Mouse (Mus musculus) kidney, postnatal 0 days (tissue): ENCODE measurements around the gene Fbxw13. TPM values are rescaled to one million over a fixed set of nuclear protein-coding genes. Genes with fewer than 3 reads are reported as not detected.
"Not testable (repeated sequence)": the region's sequence is repeated elsewhere in the genome, so short reads cannot be mapped to it uniquely, and the experiment has no call there.

Experiments
- ATAC-seq: fragments of 200-750 bp; cut with Nextera tagmentation; replicated peaks from 2 replicates; pipeline ENCODE4 v1.8.0; 2017; ENCODE audit warnings: low read depth, moderate number of reproducible peaks, moderate TSS enrichment, moderate library complexity; ENCODE audit not compliant: low FRiP score
- DNase-seq: peaks from one replicate; pipeline ENCODE4 v3.0.0-alpha.2; 2016; ENCODE audit warnings: low spot score
- H3K27ac ChIP-seq: fragments of 300-500 bp; sonication (generic); 2 replicates; pipeline ENCODE4 v1.5.1; 2014; ENCODE audit warnings: mild to moderate bottlenecking
- H3K27me3 ChIP-seq: fragments of 300-500 bp; sonication (generic); 2 replicates; pipeline ENCODE4 v1.6.1; 2014; ENCODE audit warnings: low read length, mixed read lengths; ENCODE audit not compliant: insufficient read depth
- H3K36me3 ChIP-seq: fragments of 300-500 bp; sonication (generic); 2 replicates; pipeline ENCODE4 v1.6.1; 2014; ENCODE audit warnings: low read length, mixed read lengths; ENCODE audit not compliant: insufficient read depth
- H3K4me1 ChIP-seq: fragments of 300-500 bp; sonication (generic); replicated peaks from 2 replicates; pipeline ENCODE4 v1.6.1; 2014; ENCODE audit warnings: antibody characterized with exemption, low read length, mixed read lengths; ENCODE audit not compliant: insufficient read depth
- H3K4me2 ChIP-seq: fragments of 300-500 bp; sonication (generic); 2 replicates; pipeline ENCODE4 v1.6.1; 2014; ENCODE audit warnings: mild to moderate bottlenecking, low read length, moderate library complexity, mixed read lengths
- H3K4me3 ChIP-seq: fragments of 300-500 bp; sonication (generic); replicated peaks from 2 replicates; pipeline ENCODE4 v1.5.1; 2014; ENCODE audit warnings: low read depth, low read length
- H3K9ac ChIP-seq: fragments of 300-500 bp; sonication (generic); 2 replicates; pipeline ENCODE4 v1.6.1; 2014; ENCODE audit warnings: low read depth, low read length
- H3K9me3 ChIP-seq: fragments of 300-500 bp; sonication (generic); replicated peaks from 2 replicates; pipeline ENCODE4 v1.6.1; 2016; ENCODE audit warnings: low read length, inconsistent platforms, mixed read lengths
- CTCF ChIP-seq: IDR thresholded peaks from 2 replicates; pipeline ENCODE4 v1.5.1; 2016; ENCODE audit warnings: antibody characterized with exemption, low read depth, mild to moderate bottlenecking, moderate library complexity
- WGBS: fragments of 180-500 bp; shearing (Covaris S2); extraction: QIAGEN DNeasy Blood & Tissue Kit; methylation state at CpG from one replicate; pipeline ENCODE4 v1.1.7; 2014; 5-methylcytosine and 5-hydroxymethylcytosine counted together
- polyA plus RNA-seq: library from polyadenylated mRNA; unstranded; fragments of >200 nt; fragmentation: Nextera tagmentation; extraction: Ambion mirVana; gene quantifications from 2 replicates; pipeline ENCODE4 v1.2.1, GENCODE M21; 2015

Fbxw13 gene
- not detected in 2 replicates for polyA plus RNA-seq

DNA sequence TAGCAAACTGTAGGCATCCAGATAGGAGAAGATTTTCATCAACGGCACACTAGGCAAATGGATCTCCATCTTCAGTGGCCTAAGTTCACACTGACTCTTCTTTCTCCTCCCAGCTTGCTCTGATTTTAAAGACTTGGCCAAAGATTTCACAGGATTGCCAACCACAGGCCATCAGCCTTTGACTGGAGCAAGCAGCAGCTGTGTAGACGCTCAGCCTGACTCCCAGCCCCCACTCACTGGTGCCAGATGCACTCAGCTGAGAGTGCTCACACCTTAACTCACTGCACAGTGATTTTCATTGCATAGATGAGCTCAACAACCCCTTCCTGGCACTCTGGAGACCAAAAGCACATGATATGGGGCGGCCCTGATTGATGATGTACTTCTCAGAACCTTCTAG lies at the start of gene Fbxw13:
Gene Fbxw13, minus strand, starts transcription at position 101 of the 400 bp plus-strand sequence.
- not testable (repeated sequence) for H3K4me2 ChIP-seq, H3K4me3 ChIP-seq, H3K9me3 ChIP-seq, H3K36me3 ChIP-seq, H3K9ac ChIP-seq, H3K4me1 ChIP-seq, ATAC-seq, H3K27me3 ChIP-seq, H3K27ac ChIP-seq, DNase-seq
- 80% methylated on average over 3 of the region's 3 CpGs for WGBS

- no peak within 1 kb of the TSS for H3K9ac ChIP-seq
- TF ChIP-seq CTCF = no peak
- ATAC-seq (no peak), DNase-seq (no peak)
- no peaks in the 10 kb centered on the region for H3K4me1 ChIP-seq
- H3K27ac ChIP-seq = no peak within 1 kb of the TSS
- 86% methylated on average over 1 of the region's 1 CpGs for WGBS
- no peaks in the 10 kb centered on the region for H3K36me3 ChIP-seq
- no peaks in the 10 kb centered on the region for H3K27me3 ChIP-seq
- no peak within 1 kb of the TSS for H3K4me2 ChIP-seq
- H3K9me3 ChIP-seq = no peaks in the 10 kb centered on the region
- H3K4me3 ChIP-seq = no peak within 1 kb of the TSS
Measured at GRCm38 (mm10) chr9:109234654-109235053, 38.9 kb upstream of the Fbxw13 start, which contains the start of gene Fbxw20. Gene Fbxw20 (minus strand): TSS chr9:109234754.

GRCm38 (mm10) chr9:109218449-109218848 lies 22.7 kb upstream of the Fbxw13 start:
- DNase-seq = no peak
- Histone ChIP-seq H3K27ac (no peak overlapping the region), H3K27me3 (no peaks in the 10 kb centered on the region), H3K4me3 (no peak overlapping the region), H3K9ac (no peak overlapping the region), H3K4me1 (no peaks in the 10 kb centered on the region), H3K4me2 (no peak overlapping the region), H3K36me3 (no peaks in the 10 kb centered on the region), H3K9me3 (no peaks in the 10 kb centered on the region)
- 71% methylated on average over 6 of the region's 6 CpGs for WGBS
- peak; percentile 45; the same call in 1 of the 2 replicates for TF ChIP-seq CTCF
- no peak for ATAC-seq

GRCm38 (mm10) chr9:109201347-109201746 lies 5.6 kb upstream of the Fbxw13 start:
- not testable (repeated sequence) for H3K27ac ChIP-seq, H3K9me3 ChIP-seq, H3K4me3 ChIP-seq, DNase-seq, H3K4me2 ChIP-seq, ATAC-seq, H3K36me3 ChIP-seq, H3K9ac ChIP-seq, H3K27me3 ChIP-seq, H3K4me1 ChIP-seq
- WGBS = 77% methylated on average over 1 of the region's 1 CpGs

- Histone ChIP-seq H3K9ac (no peak overlapping the region), H3K36me3 (no peaks in the 10 kb centered on the region), H3K9me3 (no peaks in the 10 kb centered on the region), H3K27ac (no peak overlapping the region), H3K27me3 (no peaks in the 10 kb centered on the region), H3K4me3 (no peak overlapping the region), H3K4me1 (no peaks in the 10 kb centered on the region), H3K4me2 (no peak overlapping the region)
- no peak for ATAC-seq
- no peak for DNase-seq
- 92% methylated on average over 1 of the region's 1 CpGs for WGBS
- no peak for TF ChIP-seq CTCF
Measured at GRCm38 (mm10) chr9:109200349-109200748, 4.6 kb upstream of the Fbxw13 start.

- no peak overlapping the region for H3K9ac ChIP-seq
- WGBS = 64% methylated on average over 1 of the region's 1 CpGs
- H3K4me1 ChIP-seq = no peaks in the 10 kb centered on the region
- no peak for DNase-seq
- H3K4me3 ChIP-seq = no peak overlapping the region
- TF ChIP-seq CTCF = no peak
- ATAC-seq = no peak
- H3K4me2 ChIP-seq = no peak overlapping the region
- H3K9me3 ChIP-seq = no peaks in the 10 kb centered on the region
- H3K36me3 ChIP-seq = no peaks in the 10 kb centered on the region
- H3K27me3 ChIP-seq = no peaks in the 10 kb centered on the region
- no peak overlapping the region for H3K27ac ChIP-seq
Measured at GRCm38 (mm10) chr9:109199353-109199752, 3.6 kb upstream of the Fbxw13 start.

GRCm38 (mm10) chr9:109177208-109177607 lies 18.6 kb downstream of the Fbxw13 start:
- no peak overlapping the region for H3K4me3 ChIP-seq
- DNase-seq = no peak
- H3K9me3 ChIP-seq = no peaks in the 10 kb centered on the region
- no peak overlapping the region for H3K9ac ChIP-seq
- no peak overlapping the region for H3K27ac ChIP-seq
- no peak for TF ChIP-seq CTCF
- H3K4me2 ChIP-seq = no peak overlapping the region
- ATAC-seq = no peak
- H3K36me3 ChIP-seq = no peaks in the 10 kb centered on the region
- no peaks in the 10 kb centered on the region for H3K4me1 ChIP-seq
- no peaks in the 10 kb centered on the region for H3K27me3 ChIP-seq
- WGBS = 73% methylated on average over 1 of the region's 1 CpGs
